Mouse (Mus musculus): ENCODE data around the gene Spred2. TPM values are rescaled to one million over a fixed set of nuclear protein-coding genes. Genes with fewer than 3 reads are reported as not detected.

The Spred2 gene
- total RNA-seq, 2 experiments from 2014 or later, result 84.3 to 85.1 TPM

- DNase-seq (ENCODE audit: low spot score in 2 of 2), result no peak
- intact Hi-C loops (cut with DNase I), result loop anchor here (5.0 to 10.0 kb wide), 2 partner anchors 145 to 283 kb away; partner anchors contain the start of gene Rab1a
Observed at GRCm38 (mm10) chr11:19922208-19922607, 2.0 kb upstream of the Spred2 start.

DNA sequence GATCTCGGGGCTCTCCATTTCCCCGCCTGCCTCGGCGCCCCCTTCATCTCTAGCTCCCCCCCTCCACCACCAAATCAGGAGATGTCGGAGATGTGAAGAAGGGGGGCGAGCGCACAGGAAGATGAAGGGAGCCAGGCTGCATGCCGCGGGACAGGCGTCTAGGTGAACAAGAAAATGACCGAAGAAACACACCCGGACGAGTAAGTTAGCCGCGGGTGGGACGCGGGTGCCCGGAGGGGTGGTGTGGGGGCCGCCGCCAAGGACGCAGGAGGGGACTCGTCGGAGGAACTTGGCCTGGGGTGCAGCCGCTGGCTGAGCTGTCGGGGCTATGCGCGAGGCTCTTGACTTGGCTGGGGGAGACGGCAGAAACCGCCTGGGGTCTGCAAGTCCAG is 578 bp downstream of the Spred2 start:
- peak in 1 of 2 experiments; percentile 46 for DNase-seq (ENCODE audit: low spot score in 2 of 2)
- intact Hi-C loops (cut with DNase I), result loop anchor here (2.0 to 10.0 kb wide), 5 partner anchors 58 to 280 kb away; partner anchors contain the start of gene Rab1a

DNA sequence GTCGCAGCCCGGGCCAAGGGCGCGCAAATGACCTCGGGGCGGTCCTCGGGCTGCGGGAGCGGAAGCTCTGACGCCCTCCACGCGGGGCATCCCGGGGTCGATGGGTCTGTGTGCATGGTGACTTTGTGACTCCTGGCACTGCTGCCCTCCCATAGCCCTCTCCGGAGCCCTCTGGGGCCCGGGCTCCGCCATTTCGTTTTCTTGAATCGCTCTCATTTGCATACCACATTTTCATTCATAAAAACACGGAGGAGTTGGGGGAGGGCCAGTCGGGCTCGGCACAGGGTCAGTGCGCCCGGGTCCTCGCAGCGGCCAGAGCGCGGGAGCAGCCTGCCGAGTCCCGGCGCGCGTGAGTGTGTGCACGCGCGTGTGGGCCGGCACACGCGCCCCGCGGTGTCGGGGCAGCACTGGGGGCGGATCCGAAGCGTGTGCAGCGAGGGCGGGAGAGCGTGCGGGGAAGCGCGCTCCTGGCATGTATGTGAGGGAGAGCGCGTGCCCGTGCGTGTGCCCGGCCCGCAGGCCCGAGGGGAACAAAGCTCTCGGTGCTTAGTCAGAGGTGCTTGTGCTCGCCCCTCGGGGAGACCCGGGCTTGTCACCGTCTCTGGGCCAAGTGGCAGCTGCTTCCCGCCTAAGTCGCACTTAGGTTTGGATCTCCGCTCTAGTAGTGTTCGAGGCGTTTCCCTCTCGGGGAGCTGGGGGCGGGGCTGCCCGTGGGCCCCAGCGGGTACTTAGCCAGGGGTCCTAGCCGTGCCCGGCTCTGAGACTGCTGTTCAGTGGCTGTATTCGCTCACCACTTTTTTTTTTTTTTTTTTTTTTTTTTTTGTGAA is 1.2 kb downstream of the Spred2 start:
- intact Hi-C loops (cut with DNase I), result loop anchor here (2.0 to 10.0 kb wide), 4 partner anchors 57 to 279 kb away; partner anchors contain the start of gene Rab1a
- peak; percentile 71 to 75 for DNase-seq (ENCODE audit: low spot score in 2 of 2)

DNA sequence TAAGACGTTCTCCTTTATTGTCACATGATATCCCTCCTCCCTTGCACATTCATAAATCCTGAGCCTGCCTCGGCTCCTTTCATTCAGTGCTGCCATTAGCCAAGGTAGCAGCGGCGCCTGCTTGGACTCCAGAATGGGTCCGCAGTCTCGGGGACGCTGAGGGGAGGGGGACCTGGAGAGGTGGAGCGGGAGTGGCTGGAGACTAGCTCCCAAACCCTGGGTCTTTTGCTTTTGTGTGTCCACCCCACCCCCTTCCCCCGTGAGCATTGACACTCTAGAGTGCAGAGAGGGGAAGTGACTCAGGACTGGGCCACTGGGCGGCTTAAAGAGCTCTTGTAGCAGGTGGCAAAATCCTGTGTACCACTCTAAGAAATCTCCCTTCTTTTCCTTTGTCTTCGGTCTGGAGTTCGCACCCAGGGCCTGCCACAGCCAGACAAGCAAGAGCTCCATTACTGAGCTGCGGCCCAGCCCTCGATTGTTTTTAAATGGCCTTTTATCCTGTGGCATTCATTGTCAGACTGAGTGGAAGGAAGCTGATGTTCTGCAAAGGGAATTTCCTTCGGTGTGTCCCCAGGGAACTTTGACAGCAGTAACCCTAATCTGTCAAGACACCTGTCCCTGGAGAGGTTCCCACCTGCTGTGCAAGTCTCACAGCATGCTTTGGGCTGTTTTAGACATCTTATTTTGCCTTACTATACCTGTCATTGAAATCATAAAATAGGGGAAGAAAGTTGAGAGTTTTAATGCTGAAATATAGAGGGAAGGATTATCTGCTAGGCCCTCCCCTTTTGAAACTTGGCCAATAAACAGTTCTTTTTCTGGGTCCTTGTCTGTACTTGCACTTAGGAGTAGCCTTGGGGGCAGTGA is 2.0 kb downstream of the Spred2 start:
- DNase-seq (ENCODE audit: low spot score in 2 of 2), result peak in 1 of 2 experiments; percentile 34
- intact Hi-C loops (cut with DNase I), result loop anchor here (2.0 to 10.0 kb wide), 4 partner anchors 56 to 279 kb away; partner anchors contain the start of gene Rab1a

GRCm38 (mm10) chr11:19926843-19927120 is 2.6 kb downstream of the Spred2 start:
- no peak for DNase-seq (ENCODE audit: low spot score in 2 of 2)
- intact Hi-C loops (cut with DNase I), result loop anchor here (5.0 to 10.0 kb wide), 3 partner anchors 56 to 278 kb away; partner anchors contain the start of gene Rab1a

GRCm38 (mm10) chr11:19928633-19929032 is 4.5 kb downstream of the Spred2 start:
- intact Hi-C loops (cut with DNase I), result loop anchor here (5.0 to 10.0 kb wide), 3 partner anchors 54 to 276 kb away; partner anchors contain the start of gene Rab1a

DNA sequence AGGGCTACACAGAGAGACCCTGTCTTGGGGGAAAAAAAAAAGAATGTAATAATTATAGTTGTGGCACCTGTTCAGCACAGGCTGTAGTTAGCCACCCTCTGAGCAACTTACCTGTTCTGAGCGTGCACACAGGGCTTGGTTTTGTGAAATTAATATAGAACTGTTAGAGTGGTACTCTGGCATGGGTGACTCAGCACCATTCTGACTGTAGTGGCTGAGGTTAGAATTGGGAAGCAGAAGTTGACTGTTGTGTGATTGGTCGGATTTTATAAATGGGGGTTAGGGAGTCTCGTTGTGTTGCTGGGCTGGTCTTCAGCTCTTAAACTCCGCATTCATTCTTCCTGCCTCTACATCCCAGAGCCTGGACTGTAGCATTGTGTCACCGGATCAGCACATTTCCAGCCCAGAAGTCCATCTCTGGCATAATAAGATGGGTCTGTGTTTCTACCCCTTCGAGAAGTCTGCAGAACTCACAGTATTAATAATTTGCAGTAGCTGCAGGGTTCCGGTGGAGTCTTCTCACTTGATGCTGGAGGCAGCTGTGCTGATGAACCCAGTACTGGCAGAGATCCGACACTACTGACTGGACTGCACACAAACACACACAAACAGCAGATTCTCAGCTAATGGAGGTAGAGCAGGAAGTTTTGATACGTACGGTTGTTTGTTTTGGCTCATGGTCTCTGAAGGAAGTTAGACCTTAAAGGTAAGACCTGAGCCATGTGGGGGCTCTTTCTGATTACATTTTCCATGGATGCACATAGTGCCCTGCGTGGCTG is 5.1 kb downstream of the Spred2 start:
- intact Hi-C loops (cut with DNase I), result loop anchor here (5.0 to 10.0 kb wide), 3 partner anchors 53 to 276 kb away; partner anchors contain the start of gene Rab1a
- DNase-seq (ENCODE audit: low spot score in 2 of 2), result no peak

More at GRCm38 (mm10) chr11:19928633-19929032, 4.5 kb downstream of the Spred2 start:
- no peak for DNase-seq (ENCODE audit: low spot score in 2 of 2)

DNA sequence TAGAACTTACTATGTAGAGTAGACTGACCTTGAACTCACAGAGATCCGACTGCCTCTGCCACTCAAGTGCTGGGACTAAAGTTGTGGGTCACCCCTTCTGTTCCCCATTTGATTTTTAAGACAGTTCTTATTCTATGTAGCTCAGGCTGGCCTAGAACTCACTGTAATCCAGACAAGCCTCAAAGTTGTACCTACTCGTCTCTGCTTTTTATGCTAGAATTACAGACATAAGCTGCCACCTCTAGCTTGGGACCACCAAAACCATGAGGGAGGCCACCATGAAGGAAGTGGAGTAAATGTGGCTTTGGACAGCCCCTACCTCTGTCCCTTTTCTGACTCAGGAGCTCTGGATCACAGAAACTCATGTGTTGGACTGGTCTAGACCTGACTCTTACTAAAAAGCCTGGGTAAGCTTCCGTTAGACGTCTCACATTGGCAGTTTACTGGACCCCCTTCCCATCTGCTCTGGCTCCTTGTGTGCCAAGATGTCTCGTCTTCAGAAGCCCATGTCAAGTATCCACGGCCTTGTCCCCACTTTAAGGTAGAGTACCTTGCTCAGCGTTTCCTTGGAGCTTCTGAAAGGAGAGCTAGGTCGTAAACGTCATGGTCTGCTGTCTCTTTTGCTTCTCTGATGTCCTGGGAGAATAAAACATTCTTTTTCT is 7.5 kb downstream of the Spred2 start:
- DNase-seq (ENCODE audit: low spot score in 2 of 2), result no peak
- intact Hi-C loops (cut with DNase I), result no loop called here

GRCm38 (mm10) chr11:19932983-19933511 is 8.9 kb downstream of the Spred2 start:
- DNase-seq (ENCODE audit: low spot score in 2 of 2), result no peak
- intact Hi-C loops (cut with DNase I), result no loop called here

GRCm38 (mm10) chr11:19935524-19936354 is 11.6 kb downstream of the Spred2 start:
- DNase-seq (ENCODE audit: low spot score in 2 of 2), result no peak
- intact Hi-C loops (cut with DNase I), result no loop called here

DNA sequence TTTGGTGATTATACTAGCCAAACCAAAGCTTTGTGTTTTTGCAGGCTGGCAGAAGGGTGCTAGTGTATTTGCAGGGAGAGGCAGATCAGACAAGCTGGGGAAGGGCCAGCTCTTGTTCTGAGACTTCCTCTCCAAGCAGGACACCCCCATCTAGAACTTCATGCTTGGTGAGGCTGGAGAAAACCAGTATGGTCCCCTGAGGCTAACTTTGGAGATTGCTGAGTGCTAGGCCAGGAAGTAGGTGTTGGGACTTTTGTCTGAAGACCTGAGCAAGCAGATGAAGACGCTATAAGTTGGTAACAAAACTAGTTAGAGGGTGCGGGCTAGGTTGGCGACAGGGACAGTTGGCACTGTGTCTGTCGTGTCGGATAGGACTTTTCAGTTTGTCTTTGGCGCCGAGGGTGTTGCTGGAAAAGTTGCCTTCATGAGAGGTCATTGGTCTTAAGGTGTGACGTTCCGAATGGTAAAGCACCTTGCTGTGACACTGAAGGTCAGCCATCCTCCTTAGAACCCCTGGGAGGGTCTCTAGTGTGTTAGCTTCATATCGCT is 14.4 kb downstream of the Spred2 start:
- intact Hi-C loops (cut with DNase I), result no loop called here
- no peak for DNase-seq (ENCODE audit: low spot score in 2 of 2)

- no peak for DNase-seq (ENCODE audit: low spot score in 2 of 2)
- intact Hi-C loops (cut with DNase I), result no loop called here
Observed at GRCm38 (mm10) chr11:19939305-19939730, 15.1 kb downstream of the Spred2 start.

GRCm38 (mm10) chr11:19939831-19940230 is 15.7 kb downstream of the Spred2 start:
- intact Hi-C loops (cut with DNase I), result no loop called here
- no peak for DNase-seq (ENCODE audit: low spot score in 2 of 2)

DNA sequence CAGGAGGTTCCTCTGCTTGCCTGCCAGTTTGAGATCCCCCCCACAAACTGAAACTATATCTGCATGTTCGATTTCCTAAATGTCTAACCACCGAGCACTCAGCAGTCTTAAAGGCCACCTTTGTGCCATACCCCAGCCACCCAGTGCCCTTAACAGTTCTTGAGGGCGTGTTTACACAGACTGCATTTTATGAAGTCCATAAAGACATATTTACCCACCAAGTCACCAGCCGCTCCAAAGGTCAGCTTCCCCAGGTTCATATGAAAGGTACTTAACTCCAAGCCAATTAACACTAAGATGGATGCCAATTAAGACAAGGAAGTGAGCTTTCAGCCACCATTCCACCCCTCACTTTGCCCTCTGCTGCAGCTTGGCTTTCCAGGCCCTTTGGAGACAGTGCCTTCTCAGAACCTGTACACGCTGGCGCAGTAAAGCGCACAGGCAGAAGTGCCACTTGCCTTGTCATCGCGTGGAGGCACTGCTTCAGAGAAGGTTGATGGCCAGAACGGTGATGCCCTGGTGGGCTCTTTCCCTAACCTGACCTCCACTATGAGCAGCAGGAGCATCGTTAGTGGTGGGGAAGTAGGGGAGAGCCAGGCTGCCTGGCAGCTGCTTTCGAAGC is 17.1 kb downstream of the Spred2 start:
- no peak for DNase-seq (ENCODE audit: low spot score in 2 of 2)
- intact Hi-C loops (cut with DNase I), result no loop called here

DNA sequence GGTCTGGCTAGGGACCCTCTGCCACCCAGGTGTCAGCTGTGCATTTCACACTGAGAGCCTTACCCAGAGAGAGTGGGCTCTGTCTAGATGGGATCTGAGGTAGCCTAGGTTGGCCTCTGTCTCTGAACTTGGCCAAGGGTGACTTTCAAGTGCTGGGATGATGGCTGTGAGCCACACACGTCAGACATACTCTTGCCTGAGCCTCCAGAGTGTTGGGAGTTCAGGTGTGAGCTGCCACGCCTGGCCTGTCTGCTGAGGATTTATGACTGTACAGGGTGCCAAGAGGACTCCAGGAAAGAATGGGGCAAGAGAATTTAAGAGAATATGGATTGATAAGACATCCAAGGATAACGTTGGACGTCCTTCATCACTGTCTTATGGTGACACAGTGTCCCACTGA is 17.8 kb downstream of the Spred2 start:
- no peak for DNase-seq (ENCODE audit: low spot score in 2 of 2)
- intact Hi-C loops (cut with DNase I), result no loop called here

- DNase-seq (ENCODE audit: low spot score in 2 of 2), result no peak
- intact Hi-C loops (cut with DNase I), result no loop called here
Observed at GRCm38 (mm10) chr11:19943753-19944152, 19.6 kb downstream of the Spred2 start.

DNA sequence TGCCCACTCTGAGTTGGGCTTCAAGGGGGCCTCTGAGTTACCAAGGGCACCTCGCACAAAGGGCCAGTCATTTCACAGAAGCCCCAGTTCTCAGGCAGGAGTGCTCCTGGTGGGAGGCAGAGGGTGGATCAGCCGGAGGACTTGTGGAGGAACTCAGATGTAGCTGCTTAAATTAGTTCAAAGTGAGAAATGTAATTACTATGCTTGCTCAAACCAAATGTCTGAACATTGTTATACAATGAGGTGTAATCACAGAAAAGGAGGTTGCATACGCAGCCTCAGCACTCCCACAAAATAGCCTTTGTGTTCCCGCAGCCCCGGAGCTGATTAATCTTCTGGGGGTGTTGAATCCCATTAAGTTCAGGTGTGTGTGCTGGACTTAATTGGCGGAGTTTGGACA is 20.5 kb downstream of the Spred2 start:
- intact Hi-C loops (cut with DNase I), result no loop called here

More for the DNA sequence above, 20.5 kb downstream of the Spred2 start:
- peak in 1 of 2 experiments; percentile 32 for DNase-seq (ENCODE audit: low spot score in 2 of 2)
